Mouse (Mus musculus): ENCODE data around the gene Gm49320.
A peak's percentile ranks its signal among the peaks of the same experiment; 100 is the strongest.

Gene Gm49320

GRCm38 (mm10) chr8:4238434-4239192 lies at the start of gene Gm49320, which contains the start of gene Map2k7:
Gm49320 (plus strand) TSS chr8:4238865.
Map2k7 (plus strand) TSS chr8:4238740.
- peak; percentile 97 for DNase-seq (ENCODE audit: low spot score)

- peak; percentile 33 for DNase-seq (ENCODE audit: low spot score)
These were observed 49.5 kb upstream of the Gm49320 start for GRCm38 (mm10) chr8:4189031-4189722.

GRCm38 (mm10) chr8:4192305-4192704 lies 46.4 kb upstream of the Gm49320 start:
- DNase-seq (ENCODE audit: low spot score), result no peak

GRCm38 (mm10) chr8:4192807-4193587 lies 45.7 kb upstream of the Gm49320 start:
- DNase-seq (ENCODE audit: low spot score), result peak; percentile 69

- no peak for DNase-seq (ENCODE audit: low spot score)
These were observed 45.1 kb upstream of the Gm49320 start for GRCm38 (mm10) chr8:4193588-4193894.

- DNase-seq (ENCODE audit: low spot score), result no peak
These were observed 37.3 kb upstream of the Gm49320 start for GRCm38 (mm10) chr8:4201321-4201720.

- no peak for DNase-seq (ENCODE audit: low spot score)
These were observed 33.2 kb upstream of the Gm49320 start for GRCm38 (mm10) chr8:4205246-4206123.

- no peak for DNase-seq (ENCODE audit: low spot score)
These were observed 32.3 kb upstream of the Gm49320 start for GRCm38 (mm10) chr8:4206182-4207015.

- no peak for DNase-seq (ENCODE audit: low spot score)
These were observed 31.7 kb upstream of the Gm49320 start for GRCm38 (mm10) chr8:4207016-4207350.

- no peak for DNase-seq (ENCODE audit: low spot score)
These were observed 27.6 kb upstream of the Gm49320 start for GRCm38 (mm10) chr8:4211097-4211496.

- no peak for DNase-seq (ENCODE audit: low spot score)
These were observed 25.9 kb upstream of the Gm49320 start for GRCm38 (mm10) chr8:4212809-4213209.

- DNase-seq (ENCODE audit: low spot score), result no peak
These were observed 25.3 kb upstream of the Gm49320 start for GRCm38 (mm10) chr8:4213210-4214005.

- peak; percentile 11 for DNase-seq (ENCODE audit: low spot score)
These were observed 24.4 kb upstream of the Gm49320 start for GRCm38 (mm10) chr8:4214006-4214980.

GRCm38 (mm10) chr8:4216296-4216695 lies 22.4 kb upstream of the Gm49320 start:
- DNase-seq (ENCODE audit: low spot score), result no peak

- no peak for DNase-seq (ENCODE audit: low spot score)
These were observed 21.7 kb upstream of the Gm49320 start, which contains the start of gene Prr36 for GRCm38 (mm10) chr8:4216791-4217621. Prr36 (minus strand) TSS chr8:4217459.

GRCm38 (mm10) chr8:4219617-4220016 lies 19.0 kb upstream of the Gm49320 start:
- DNase-seq (ENCODE audit: low spot score), result no peak

GRCm38 (mm10) chr8:4222059-4222458 lies 16.6 kb upstream of the Gm49320 start:
- DNase-seq (ENCODE audit: low spot score), result no peak

- DNase-seq (ENCODE audit: low spot score), result no peak
These were observed 12.3 kb upstream of the Gm49320 start for GRCm38 (mm10) chr8:4226323-4226722.
